Mouse (Mus musculus): Measurements from ENCODE around the gene Dpm3. TPM values are rescaled to one million over a fixed set of nuclear protein-coding genes. Genes with fewer than 3 reads are reported as not detected.

Gene Dpm3
- polyA plus RNA-seq, 1 experiment, result 130 TPM

GRCm38 (mm10) chr3:89226900-89227299 is 32.3 kb upstream of the Dpm3 start, which contains the start of gene Mtx1:
TSS of gene Mtx1 (minus strand) at chr3:89227088.
- H3K4me1 ChIP-seq (ENCODE audit: control insufficient read depth, insufficient read depth, insufficient read length, low read length), result 0 out of 2 replicates have a peak, but pooled peaks cover 3% of the 10 kb centered on the region
- H3K4me3 ChIP-seq (ENCODE audit: insufficient read depth, low read depth, low read length), result peak within 1 kb of the TSS; percentile 48
- 0 out of 2 replicates have a peak within 1 kb of the TSS, but pooled peaks have one; percentile 4 for H3K27ac ChIP-seq (replicated peaks; ENCODE audit: low read depth, low read length)

GRCm38 (mm10) chr3:89227307-89228179 is 31.6 kb upstream of the Dpm3 start:
- peak overlapping the region; percentile 48 for H3K4me3 ChIP-seq (ENCODE audit: insufficient read depth, low read depth, low read length)
- H3K4me1 ChIP-seq (ENCODE audit: control insufficient read depth, insufficient read depth, insufficient read length, low read length), result 0 out of 2 replicates have a peak, but pooled peaks cover 3% of the 10 kb centered on the region
- 0 out of 2 replicates have a peak overlapping the region, but pooled peaks have one; percentile 4 for H3K27ac ChIP-seq (replicated peaks; ENCODE audit: low read depth, low read length)

DNA sequence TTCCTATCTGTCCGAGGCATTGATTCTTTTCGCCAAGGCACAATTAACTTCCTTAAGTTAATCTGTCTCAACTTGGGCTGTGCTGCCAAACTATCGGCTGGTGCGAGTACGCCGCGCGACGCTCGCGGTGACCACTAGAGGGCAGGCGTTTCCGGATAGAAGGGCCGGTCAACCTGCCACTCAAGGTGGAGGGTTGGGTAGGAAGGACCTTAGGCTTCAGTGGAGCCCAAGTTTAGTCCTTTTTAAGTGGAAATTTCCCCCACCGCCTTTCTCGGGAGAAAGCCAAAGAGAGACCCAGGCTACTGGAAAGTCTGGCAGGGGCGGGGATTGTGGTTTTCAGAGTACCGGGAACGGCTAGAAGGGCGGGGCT is 31.0 kb upstream of the Dpm3 start:
- 0 out of 2 replicates have a peak, but pooled peaks cover 3% of the 10 kb centered on the region for H3K4me1 ChIP-seq (ENCODE audit: control insufficient read depth, insufficient read depth, insufficient read length, low read length)
- peak overlapping the region; percentile 73 for H3K27ac ChIP-seq (replicated peaks; ENCODE audit: low read depth, low read length)
- H3K4me3 ChIP-seq (ENCODE audit: insufficient read depth, low read depth, low read length), result peak overlapping the region; percentile 77

DNA sequence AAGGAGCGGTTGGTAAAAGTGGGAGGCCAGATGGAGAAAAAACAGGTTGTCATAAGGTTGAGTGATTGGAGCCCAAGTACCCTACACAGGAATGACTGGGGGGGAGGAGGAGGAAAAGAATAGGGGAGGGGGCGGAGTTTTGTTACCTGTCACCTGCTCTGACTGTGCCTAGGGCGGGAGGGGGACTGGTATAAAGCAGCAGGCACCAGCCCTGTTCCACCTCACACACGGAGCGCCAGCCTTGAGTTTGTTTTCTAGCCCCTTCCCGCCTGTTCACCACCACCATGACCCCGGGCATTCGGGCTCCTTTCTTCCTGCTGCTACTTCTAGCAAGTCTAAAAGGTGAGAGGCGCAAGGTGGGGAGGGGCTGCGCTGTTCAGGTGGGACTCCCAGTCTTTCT is 30.3 kb upstream of the Dpm3 start, which contains the start of gene Muc1:
Gene Muc1, plus strand, starts transcription at position 222 of the 400 bp plus-strand sequence.
- peak within 1 kb of the TSS; percentile 77 for H3K4me3 ChIP-seq (ENCODE audit: insufficient read depth, low read depth, low read length)
- 0 out of 2 replicates have a peak, but pooled peaks cover 3% of the 10 kb centered on the region for H3K4me1 ChIP-seq (ENCODE audit: control insufficient read depth, insufficient read depth, insufficient read length, low read length)
- H3K27ac ChIP-seq (replicated peaks; ENCODE audit: low read depth, low read length), result peak within 1 kb of the TSS; percentile 73

DNA sequence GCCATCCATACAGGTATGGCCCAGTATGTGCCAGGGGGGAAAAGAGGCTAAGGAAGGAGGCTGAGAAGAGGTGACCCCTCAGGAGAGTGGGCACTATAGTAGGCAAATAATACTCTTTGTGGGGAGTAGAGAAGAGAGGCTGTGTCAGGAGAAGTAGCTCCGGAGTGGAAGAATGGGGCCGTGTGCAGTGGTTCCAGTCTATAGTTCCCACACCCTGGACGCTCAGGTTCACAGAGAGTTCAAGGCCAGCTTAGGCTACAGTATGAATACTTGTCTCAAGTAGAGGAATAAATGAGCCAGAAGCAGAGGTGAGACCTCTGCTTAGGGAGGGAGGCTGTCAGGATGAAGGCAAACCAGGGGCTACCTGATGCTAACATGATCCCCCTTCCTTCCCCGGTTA is 29.9 kb upstream of the Dpm3 start:
- H3K27ac ChIP-seq (replicated peaks; ENCODE audit: low read depth, low read length), result no peak overlapping the region
- no peak overlapping the region for H3K4me3 ChIP-seq (ENCODE audit: insufficient read depth, low read depth, low read length)
- H3K4me1 ChIP-seq (ENCODE audit: control insufficient read depth, insufficient read depth, insufficient read length, low read length), result 0 out of 2 replicates have a peak, but pooled peaks cover 3% of the 10 kb centered on the region

DNA sequence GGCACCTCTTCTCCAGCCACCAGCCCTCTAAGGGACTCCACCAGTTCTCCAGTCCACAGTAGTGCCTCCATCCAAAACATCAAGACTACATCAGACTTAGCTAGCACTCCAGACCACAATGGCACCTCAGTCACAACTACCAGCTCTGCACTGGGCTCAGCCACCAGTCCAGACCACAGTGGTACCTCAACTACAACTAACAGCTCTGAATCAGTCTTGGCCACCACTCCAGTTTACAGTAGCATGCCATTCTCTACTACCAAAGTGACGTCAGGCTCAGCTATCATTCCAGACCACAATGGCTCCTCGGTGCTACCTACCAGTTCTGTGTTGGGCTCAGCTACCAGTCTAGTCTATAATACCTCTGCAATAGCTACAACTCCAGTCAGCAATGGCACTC is 28.6 kb upstream of the Dpm3 start:
- no peak overlapping the region for H3K27ac ChIP-seq (replicated peaks; ENCODE audit: low read depth, low read length)
- 0 out of 2 replicates have a peak, but pooled peaks cover 3% of the 10 kb centered on the region for H3K4me1 ChIP-seq (ENCODE audit: control insufficient read depth, insufficient read depth, insufficient read length, low read length)
- H3K4me3 ChIP-seq (ENCODE audit: insufficient read depth, low read depth, low read length), result no peak overlapping the region

DNA sequence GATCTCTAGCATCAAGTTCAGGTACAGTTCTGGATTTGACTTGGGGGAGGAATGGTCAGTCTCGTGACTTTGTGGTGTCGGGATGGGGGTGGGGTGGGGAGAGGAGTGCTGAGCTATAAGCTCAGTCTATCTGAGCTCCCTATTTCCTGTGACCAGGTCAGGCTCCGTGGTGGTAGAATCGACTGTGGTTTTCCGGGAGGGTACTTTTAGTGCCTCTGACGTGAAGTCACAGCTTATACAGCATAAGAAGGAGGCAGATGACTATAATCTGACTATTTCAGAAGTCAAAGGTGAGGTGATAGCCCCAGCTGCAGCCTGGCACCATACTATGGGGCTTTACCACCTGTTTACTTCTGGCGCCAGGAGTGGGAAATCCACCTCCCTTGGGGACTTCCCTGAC is 27.8 kb upstream of the Dpm3 start:
- no peak overlapping the region for H3K27ac ChIP-seq (replicated peaks; ENCODE audit: low read depth, low read length)
- no peak overlapping the region for H3K4me3 ChIP-seq (ENCODE audit: insufficient read depth, low read depth, low read length)

GRCm38 (mm10) chr3:89231772-89232275 is 27.3 kb upstream of the Dpm3 start:
- H3K4me3 ChIP-seq (ENCODE audit: insufficient read depth, low read depth, low read length), result no peak overlapping the region
- no peak overlapping the region for H3K27ac ChIP-seq (replicated peaks; ENCODE audit: low read depth, low read length)
- H3K4me1 ChIP-seq (ENCODE audit: control insufficient read depth, insufficient read depth, insufficient read length, low read length), result 0 out of 2 replicates have a peak, but pooled peaks cover 3% of the 10 kb centered on the region

More for the DNA sequence above, 27.8 kb upstream of the Dpm3 start:
- H3K4me1 ChIP-seq (ENCODE audit: control insufficient read depth, insufficient read depth, insufficient read length, low read length), result 0 out of 2 replicates have a peak, but pooled peaks cover 3% of the 10 kb centered on the region

GRCm38 (mm10) chr3:89232614-89233013 is 26.5 kb upstream of the Dpm3 start:
- Histone ChIP-seq H3K4me3 (ENCODE audit: insufficient read depth, low read depth, low read length) (no peak overlapping the region), H3K27ac (replicated peaks; ENCODE audit: low read depth, low read length) (no peak overlapping the region), H3K4me1 (ENCODE audit: control insufficient read depth, insufficient read depth, insufficient read length, low read length) (0 out of 2 replicates have a peak, but pooled peaks cover under 1% of the 10 kb centered on the region)

DNA sequence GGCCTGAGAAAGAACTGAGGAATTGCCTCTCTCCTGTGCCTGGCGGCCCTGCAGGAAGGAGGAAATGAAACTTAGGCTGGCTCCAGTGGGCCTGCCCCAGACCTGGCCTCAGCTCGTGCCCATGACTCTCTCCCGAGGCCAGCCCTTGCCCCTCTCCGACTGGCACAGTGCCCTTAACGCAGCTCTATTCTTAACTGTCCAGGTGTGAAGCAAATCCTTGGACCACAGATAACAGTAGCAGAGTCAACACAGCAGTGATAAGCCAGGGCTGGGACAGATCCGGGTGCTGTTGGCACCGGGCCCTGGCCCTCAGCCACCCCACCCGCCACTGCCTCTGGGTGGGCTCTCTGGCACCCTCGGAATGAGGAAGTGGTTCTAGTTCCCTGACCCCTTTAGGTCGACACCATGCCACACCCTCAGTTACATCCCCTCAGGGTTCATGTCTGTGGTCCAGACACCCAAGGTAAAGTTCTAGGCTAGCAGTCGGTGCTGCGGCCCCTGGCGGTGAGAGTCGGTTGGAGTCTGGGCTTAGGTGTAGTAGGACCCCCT is 25.5 kb upstream of the Dpm3 start:
- no peak overlapping the region for H3K27ac ChIP-seq (replicated peaks; ENCODE audit: low read depth, low read length)

DNA sequence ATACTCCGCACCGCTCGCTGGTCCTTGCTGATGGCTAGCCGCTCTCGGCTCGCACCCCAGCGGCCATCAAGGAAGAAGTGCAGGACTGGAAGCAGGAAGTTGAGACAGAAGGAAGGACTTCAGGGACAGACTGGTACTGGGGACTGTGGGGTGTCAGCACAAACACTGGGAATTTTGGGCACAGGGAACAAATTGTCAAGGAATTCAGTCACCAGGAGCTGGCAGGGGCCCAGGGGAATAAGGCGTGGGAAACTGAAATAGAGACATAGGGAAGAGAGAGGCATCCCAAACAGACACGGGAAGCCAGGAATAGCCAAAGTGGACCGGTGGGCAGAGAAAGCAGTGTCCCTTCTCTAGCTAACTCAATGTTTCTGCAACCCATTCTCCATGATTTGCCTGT is 22.6 kb upstream of the Dpm3 start:
- H3K4me1 ChIP-seq (ENCODE audit: control insufficient read depth, insufficient read depth, insufficient read length, low read length), result no peaks in the 10 kb centered on the region
- H3K4me3 ChIP-seq (ENCODE audit: insufficient read depth, low read depth, low read length), result no peak overlapping the region
- H3K27ac ChIP-seq (replicated peaks; ENCODE audit: low read depth, low read length), result no peak overlapping the region

More for the DNA sequence above, 25.5 kb upstream of the Dpm3 start:
- no peak overlapping the region for H3K4me3 ChIP-seq (ENCODE audit: insufficient read depth, low read depth, low read length)
- no peaks in the 10 kb centered on the region for H3K4me1 ChIP-seq (ENCODE audit: control insufficient read depth, insufficient read depth, insufficient read length, low read length)

- H3K4me1 ChIP-seq (ENCODE audit: control insufficient read depth, insufficient read depth, insufficient read length, low read length), result no peaks in the 10 kb centered on the region
Observed at GRCm38 (mm10) chr3:89237682-89238081, 21.5 kb upstream of the Dpm3 start.

GRCm38 (mm10) chr3:89238494-89238893 is 20.7 kb upstream of the Dpm3 start:
- Histone ChIP-seq H3K4me3 (ENCODE audit: insufficient read depth, low read depth, low read length) (no peak overlapping the region), H3K27ac (replicated peaks; ENCODE audit: low read depth, low read length) (no peak overlapping the region), H3K4me1 (ENCODE audit: control insufficient read depth, insufficient read depth, insufficient read length, low read length) (no peaks in the 10 kb centered on the region)

More at GRCm38 (mm10) chr3:89237682-89238081, 21.5 kb upstream of the Dpm3 start:
- Histone ChIP-seq H3K27ac (replicated peaks; ENCODE audit: low read depth, low read length) (no peak overlapping the region), H3K4me3 (ENCODE audit: insufficient read depth, low read depth, low read length) (no peak overlapping the region)

- H3K27ac ChIP-seq (replicated peaks; ENCODE audit: low read depth, low read length), result no peak overlapping the region
- no peak overlapping the region for H3K4me3 ChIP-seq (ENCODE audit: insufficient read depth, low read depth, low read length)
- H3K4me1 ChIP-seq (ENCODE audit: control insufficient read depth, insufficient read depth, insufficient read length, low read length), result no peaks in the 10 kb centered on the region
Observed at GRCm38 (mm10) chr3:89242331-89242895, 16.7 kb upstream of the Dpm3 start.

DNA sequence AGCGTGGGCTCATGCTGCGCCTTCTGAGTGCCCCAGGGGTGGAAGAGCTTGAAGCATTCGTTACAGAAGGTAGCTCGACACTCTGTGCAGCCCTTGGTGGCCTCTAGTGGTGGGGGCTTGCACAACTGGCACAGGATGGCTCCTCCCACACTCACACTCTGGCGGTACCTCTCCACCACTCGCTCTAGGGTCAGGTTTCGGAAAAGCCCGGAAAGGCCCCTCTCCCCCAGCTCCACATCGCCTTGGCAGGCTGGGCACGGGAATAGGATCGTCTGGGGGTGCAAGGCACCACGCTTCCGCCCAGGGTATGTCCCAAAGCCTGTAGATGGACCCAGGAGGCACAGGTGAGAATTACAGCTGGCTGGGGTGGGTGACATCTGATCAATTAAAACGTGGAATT is 15.5 kb upstream of the Dpm3 start:
- Histone ChIP-seq H3K27ac (replicated peaks; ENCODE audit: low read depth, low read length) (no peak overlapping the region), H3K4me3 (ENCODE audit: insufficient read depth, low read depth, low read length) (no peak overlapping the region), H3K4me1 (ENCODE audit: control insufficient read depth, insufficient read depth, insufficient read length, low read length) (no peaks in the 10 kb centered on the region)
